Mouse (Mus musculus) CH12.LX (cell line): ENCODE results near the gene M6pr. TPM values are rescaled to one million over a fixed set of nuclear protein-coding genes. Genes with fewer than 3 reads are reported as not detected.
A peak's percentile ranks its signal among the peaks of the same experiment; 100 is the strongest.

Experiments used
- DNase-seq: peaks from one replicate; pipeline ENCODE4 v3.0.0-alpha.2; 2013; ENCODE audit errors: extremely low read depth
- H3K27ac ChIP-seq: 2 replicates; pipeline ENCODE4 v1.5.1; 2012; ENCODE audit warnings: low read depth, mild to moderate bottlenecking, control low read depth, moderate library complexity; ENCODE audit not compliant: insufficient read depth
- H3K27me3 ChIP-seq: replicated peaks from 2 replicates; pipeline ENCODE3; 2012; ENCODE audit warnings: inconsistent platforms
- H3K36me3 ChIP-seq, 2 experiments: replicated peaks in 1 of 2; 2 replicates each; pipeline versions ENCODE3 to v1.6.1; 2012; ENCODE audit warnings: inconsistent platforms in 1 of 2, low read length in 1 of 2, mild to moderate bottlenecking in 1 of 2, mixed read lengths in 1 of 2, moderate library complexity in 1 of 2; ENCODE audit not compliant: control insufficient read depth in 1 of 2, insufficient read depth in 1 of 2
- H3K4me1 ChIP-seq, 2 experiments: 2 replicates each; pipeline ENCODE4 v1.6.1; 2012; ENCODE audit warnings: inconsistent platforms in 1 of 2, moderate library complexity in 1 of 2; ENCODE audit not compliant: insufficient read depth in 2 of 2, control insufficient read depth in 1 of 2
- H3K4me2 ChIP-seq: 2 replicates; pipeline ENCODE4 v1.6.1; 2012; ENCODE audit warnings: low read depth, mild to moderate bottlenecking, control low read depth; ENCODE audit not compliant: poor library complexity, insufficient read depth, severe bottlenecking
- H3K4me3 ChIP-seq, 3 experiments: fragments of 150-350 bp in 1 of 3; sonication (generic) in 1 of 3; replicated peaks in 1 of 3; 2 replicates each; pipeline versions ENCODE3 to v1.5.1; 2011 to 2012; ENCODE audit warnings: low read depth in 2 of 3, low read length in 2 of 3, mild to moderate bottlenecking in 2 of 3, moderate library complexity in 2 of 3, control low read depth in 1 of 3, improper control_type of control experiment in 1 of 3, inconsistent platforms in 1 of 3, mixed read lengths in 1 of 3; ENCODE audit not compliant: poor library complexity in 1 of 3
- H3K79me2 ChIP-seq: replicated peaks from 2 replicates; pipeline ENCODE4 v1.6.1; 2012; ENCODE audit warnings: mild to moderate bottlenecking, moderate library complexity; ENCODE audit not compliant: control insufficient read depth, poor library complexity, insufficient read depth, severe bottlenecking; ENCODE audit errors: extremely low read depth
- H3K9ac ChIP-seq: 2 replicates; pipeline ENCODE4 v1.6.1; 2012; ENCODE audit warnings: low read depth, mild to moderate bottlenecking, control low read depth, moderate library complexity; ENCODE audit not compliant: insufficient read depth
- H3K9me3 ChIP-seq: replicated peaks from 2 replicates; pipeline ENCODE3; 2012; ENCODE audit warnings: low read length, inconsistent platforms, mixed read lengths
- CHD1 ChIP-seq: IDR thresholded peaks from 2 replicates; pipeline ENCODE4 v1.6.1; 2012; ENCODE audit warnings: low read depth, low read length, improper control_type of control experiment, inconsistent platforms
- E2F4 ChIP-seq: IDR thresholded peaks from 2 replicates; pipeline ENCODE4 v1.6.1; 2011; ENCODE audit warnings: low read depth, low read length, improper control_type of control experiment; ENCODE audit not compliant: insufficient replicate concordance
- IRF4 ChIP-seq: IDR thresholded peaks from 2 replicates; pipeline ENCODE4 v1.6.1; 2014; ENCODE audit warnings: low read depth, mild to moderate bottlenecking, inconsistent platforms, low read length, improper control_type of control experiment
- JUND ChIP-seq: conservative IDR thresholded peaks from 2 replicates; pipeline ENCODE4 v1.6.1; 2011; ENCODE audit warnings: low read depth, low read length, improper control_type of control experiment
- KAT2A ChIP-seq: IDR thresholded peaks from 2 replicates; pipeline ENCODE4 v1.6.1; 2012; ENCODE audit warnings: low read length, improper control_type of control experiment, inconsistent platforms; ENCODE audit not compliant: insufficient replicate concordance
- MAFK ChIP-seq: IDR thresholded peaks from 2 replicates; pipeline ENCODE4 v1.6.1; 2011; ENCODE audit warnings: low read length, improper control_type of control experiment; ENCODE audit not compliant: insufficient replicate concordance
- MAX ChIP-seq: IDR thresholded peaks from 2 replicates; pipeline ENCODE4 v1.6.1; 2011; ENCODE audit warnings: low read length, improper control_type of control experiment
- MXI1 ChIP-seq: IDR thresholded peaks from 2 replicates; pipeline ENCODE4 v1.6.1; 2011; ENCODE audit warnings: mild to moderate bottlenecking, low read depth, low read length, improper control_type of control experiment
- POLR2A ChIP-seq: IDR thresholded peaks from 2 replicates; pipeline ENCODE4 v1.6.1; 2011; ENCODE audit warnings: low read depth, mild to moderate bottlenecking, improper control_type of control experiment, low read length
- SIN3A ChIP-seq: IDR thresholded peaks from 2 replicates; pipeline ENCODE4 v1.6.1; 2012; ENCODE audit warnings: low read length, improper control_type of control experiment, inconsistent platforms
- UBTF ChIP-seq: IDR thresholded peaks from 2 replicates; pipeline ENCODE4 v1.6.1; 2012; ENCODE audit warnings: low read depth, mild to moderate bottlenecking, inconsistent platforms, low read length, improper control_type of control experiment, moderate library complexity
- ZMIZ1 ChIP-seq: IDR thresholded peaks from 2 replicates; pipeline ENCODE4 v1.6.1; 2012; ENCODE audit warnings: low read depth, mild to moderate bottlenecking, inconsistent platforms, low read length, improper control_type of control experiment
- dilution Hi-C: fragments of 300-500 bp; cut with MboI; formaldehyde crosslinking; loops from 2 replicates; pipeline ENCODE4 v1.14.3; 2020; ENCODE audit warnings: low sequenced_read_pairs; ENCODE audit not compliant: extremely low pct_unique_long_range_greater_than_20kb, extremely low pct_ligation_motif_present
- in situ Hi-C: fragments of 300-500 bp; cut with MboI; formaldehyde crosslinking; loops from 3 replicates; pipeline ENCODE4 v1.14.3; 2019; ENCODE audit warnings: low sequenced_read_pairs, low pct_ligation_motif_present, low pct_unique_long_range_greater_than_20kb, mixed read lengths
- polyA plus RNA-seq: library from polyadenylated mRNA; unstranded; fragments of >175 nt; gene quantifications from 2 replicates; pipeline ENCODE4 v1.2.1, GENCODE M21; 2012; ENCODE audit warnings: low read depth; ENCODE audit not compliant: insufficient read length
- total RNA-seq, 2 experiments: library from RNA; depleted of rRNA; stranded (reverse); fragments of 300-350 nt in 1 of 2; fragments of >200 nt in 1 of 2; gene quantifications; 2 replicates each; pipeline ENCODE4 v1.2.3; 2012 to 2014

The M6pr gene
- total and polyA plus RNA-seq, 3 experiments = 148 to 291 (median 228) TPM

DNA sequence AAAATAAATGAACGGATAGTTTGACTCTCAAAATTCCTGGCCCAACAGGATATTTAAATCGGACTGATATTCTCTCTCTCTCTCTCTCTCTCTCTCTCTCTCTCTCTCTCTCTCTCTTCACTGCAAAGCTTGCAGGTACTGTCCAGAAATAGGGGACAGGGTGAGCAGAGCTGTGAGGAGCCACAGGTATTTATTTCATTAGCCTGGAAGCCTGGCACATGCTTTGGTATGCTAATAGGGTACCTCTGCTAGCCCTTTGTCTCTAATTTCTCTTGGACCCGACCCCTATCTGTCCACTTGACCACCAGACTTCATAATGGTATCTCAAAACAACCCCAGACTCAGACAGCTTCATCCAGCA lies 11.6 kb upstream of the M6pr start:
- H3K4me3 ChIP-seq = peak overlapping the region; percentile 54 to 78 (median 65)
- no peak overlapping the region; the same call in 1 of the 2 replicates for H3K27ac ChIP-seq
- peak overlapping the region; percentile 68 for H3K9ac ChIP-seq
- H3K27me3 ChIP-seq = no peaks in the 10 kb centered on the region
- H3K9me3 ChIP-seq = no peaks in the 10 kb centered on the region
- peaks cover 5% of the 10 kb centered on the region; the same call in 1 of the 2 replicates for H3K79me2 ChIP-seq
- no peak for DNase-seq
- in situ Hi-C loops (no loop called here), dilution Hi-C loops (no loop called here)
- peaks cover 18 to 37% of the 10 kb centered on the region in 2 experiments for H3K4me1 ChIP-seq
- peak overlapping the region; percentile 94 for H3K4me2 ChIP-seq
- peak; percentile 64; the same call in 1 of the 2 replicates for TF ChIP-seq CHD1
- 0 out of 2 replicates have a peak, but pooled peaks have one; percentile 13 for TF ChIP-seq SIN3A
- 0 out of 2 replicates have a peak, but pooled peaks have one; percentile 12 for TF ChIP-seq JUND
- 0 out of 2 replicates have a peak, but pooled peaks have one; percentile 38 for TF ChIP-seq ZMIZ1
- no peak for TF ChIP-seq E2F4
- TF ChIP-seq KAT2A = no peak
- no peaks in the 10 kb centered on the region for H3K36me3 ChIP-seq

DNA sequence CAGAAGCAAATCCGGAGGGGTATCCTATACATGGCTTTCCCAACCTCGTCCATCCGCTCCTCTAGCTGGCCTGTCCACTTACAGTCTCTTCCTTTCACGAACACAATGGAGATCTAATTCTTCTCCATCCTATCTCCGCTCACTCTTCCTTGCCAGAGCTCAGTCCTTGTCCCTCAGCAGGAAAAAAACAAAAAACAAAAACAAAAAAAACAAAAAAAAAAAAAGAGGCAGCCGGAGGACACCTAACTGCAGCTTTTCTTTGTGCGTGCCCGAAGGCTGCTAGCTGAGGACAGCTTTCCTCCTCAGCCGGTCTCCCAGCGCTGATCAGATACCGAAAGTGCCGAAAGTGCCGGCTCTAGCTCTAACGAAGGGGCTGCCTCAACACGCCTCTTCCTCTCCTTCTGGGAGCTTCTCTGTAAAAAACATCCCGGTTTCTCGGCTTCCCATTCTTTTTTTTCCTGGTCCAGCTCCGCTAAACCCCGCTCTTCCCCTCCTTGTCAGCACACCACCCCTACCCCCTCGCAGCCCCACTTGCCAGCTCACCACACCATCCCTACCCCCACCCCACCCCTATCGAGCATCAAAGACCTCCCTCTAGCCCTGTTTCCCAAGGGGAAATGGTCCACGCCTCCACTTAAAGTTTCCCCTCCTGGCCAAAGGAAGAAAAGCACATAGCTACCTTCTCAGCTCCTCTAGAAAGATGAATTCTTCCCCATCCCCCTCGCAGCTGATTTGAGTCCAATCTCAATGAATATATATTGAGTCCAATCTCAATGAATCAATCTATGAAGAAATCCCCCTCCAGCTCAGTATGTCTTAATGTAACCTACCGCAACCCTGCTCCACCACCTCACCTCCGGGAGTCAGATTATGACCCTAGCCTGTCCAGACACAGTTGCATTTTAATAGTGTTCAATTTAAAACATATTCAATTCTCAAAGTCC lies 11.0 kb upstream of the M6pr start:
- dilution Hi-C loops = no loop called here
- Histone ChIP-seq H3K27me3 (no peaks in the 10 kb centered on the region), H3K4me1 (peaks cover 18 to 36% of the 10 kb centered on the region in 2 experiments), H3K4me2 (peak overlapping the region; percentile 94), H3K79me2 (peaks cover 5% of the 10 kb centered on the region; the same call in 1 of the 2 replicates), H3K9me3 (no peaks in the 10 kb centered on the region), H3K9ac (peak overlapping the region; percentile 68), H3K4me3 (peak overlapping the region; percentile 54 to 78 (median 65)), H3K36me3 (no peaks in the 10 kb centered on the region), H3K27ac (no peak overlapping the region; the same call in 1 of the 2 replicates)
- in situ Hi-C loops = no loop called here
- TF ChIP-seq POLR2A (peak; percentile 43), MAX (peak; percentile 5; the same call in 1 of the 2 replicates), SIN3A (peak; percentile 25; the same call in 1 of the 2 replicates), MAFK (no peak), MXI1 (0 out of 2 replicates have a peak, but pooled peaks have one; percentile 25), IRF4 (peak; percentile 9; the same call in 1 of the 2 replicates), UBTF (0 out of 2 replicates have a peak, but pooled peaks have one; percentile 16), ZMIZ1 (no peak)
- DNase-seq = peak; percentile 72
